Mouse (Mus musculus) kidney, embryonic 14.5 days (tissue): ENCODE measurements around the gene Plekhm3. TPM values are rescaled to one million over a fixed set of nuclear protein-coding genes. Genes with fewer than 3 reads are reported as not detected.

Source experiments
- ATAC-seq: fragments of 200-750 bp; cut with Nextera tagmentation; 2 replicates; pipeline ENCODE4 v1.8.0; 2017; ENCODE audit warnings: moderate number of reproducible peaks, mild to moderate bottlenecking, moderate TSS enrichment, moderate library complexity; ENCODE audit not compliant: low FRiP score, low TSS enrichment
- H3K27ac ChIP-seq: fragments of 300-500 bp; sonication (generic); 2 replicates; pipeline ENCODE4 v1.5.1; 2014; ENCODE audit warnings: low read depth, mild to moderate bottlenecking, low read length, moderate library complexity, mixed read lengths
- H3K27me3 ChIP-seq: fragments of 300-500 bp; sonication (generic); 2 replicates; pipeline ENCODE4 v1.6.1; 2014; ENCODE audit warnings: mild to moderate bottlenecking, low read length; ENCODE audit not compliant: control insufficient read depth, insufficient read depth
- H3K36me3 ChIP-seq: fragments of 300-500 bp; sonication (generic); 2 replicates; pipeline ENCODE4 v1.6.1; 2014; ENCODE audit warnings: low read length, mixed read lengths; ENCODE audit not compliant: control insufficient read depth, insufficient read depth
- H3K4me1 ChIP-seq: fragments of 300-500 bp; sonication (generic); 2 replicates; pipeline ENCODE4 v1.6.1; 2014; ENCODE audit warnings: low read length, mixed read lengths; ENCODE audit not compliant: control insufficient read depth, insufficient read depth
- H3K4me2 ChIP-seq: fragments of 300-500 bp; sonication (generic); replicated peaks from 2 replicates; pipeline ENCODE4 v1.6.1; 2014; ENCODE audit warnings: low read depth, mild to moderate bottlenecking, low read length
- H3K4me3 ChIP-seq: fragments of 300-500 bp; sonication (generic); 2 replicates; pipeline ENCODE4 v1.5.1; 2014; ENCODE audit warnings: mild to moderate bottlenecking, low read length
- H3K9ac ChIP-seq: fragments of 300-500 bp; sonication (generic); 2 replicates; pipeline ENCODE4 v1.6.1; 2014; ENCODE audit warnings: low read depth, mild to moderate bottlenecking, low read length, moderate library complexity
- H3K9me3 ChIP-seq: fragments of 300-500 bp; sonication (generic); 2 replicates; pipeline ENCODE4 v1.6.1; 2016; ENCODE audit warnings: low read length; ENCODE audit not compliant: control insufficient read depth
- WGBS: fragments of 180-500 bp; shearing (Covaris S2); extraction: QIAGEN DNeasy Blood & Tissue Kit; methylation state at CpG from one replicate; pipeline ENCODE4 v1.1.7; 2014; 5-methylcytosine and 5-hydroxymethylcytosine counted together
- polyA plus RNA-seq: library from polyadenylated mRNA; unstranded; fragments of >200 nt; fragmentation: Nextera tagmentation; extraction: Ambion mirVana; gene quantifications from 2 replicates; pipeline ENCODE4 v1.2.1, GENCODE M21; 2014

Gene Plekhm3
- polyA plus RNA-seq, 1 experiment from 2014 or later = 7.0 TPM

- H3K27me3 ChIP-seq = no peaks in the 10 kb centered on the region
- no peaks in the 10 kb centered on the region for H3K36me3 ChIP-seq
- H3K9me3 ChIP-seq = no peaks in the 10 kb centered on the region
- no peak overlapping the region for H3K4me3 ChIP-seq
- 63% methylated on average over 5 of the region's 5 CpGs for WGBS
- H3K4me1 ChIP-seq = 0 out of 2 replicates have a peak, but pooled peaks cover 4% of the 10 kb centered on the region
- no peak for ATAC-seq
- H3K9ac ChIP-seq = no peak overlapping the region
- no peak overlapping the region for H3K27ac ChIP-seq
- H3K4me2 ChIP-seq = no peak overlapping the region
Measured at GRCm38 (mm10) chr1:64853738-64854730, 102.6 kb downstream of the Plekhm3 start.

GRCm38 (mm10) chr1:64853244-64853643, 103.4 kb downstream of the Plekhm3 start:
- H3K27ac ChIP-seq = no peak overlapping the region
- no peak overlapping the region for H3K9ac ChIP-seq
- 90% methylated on average over 2 of the region's 2 CpGs for WGBS
- ATAC-seq = no peak
- H3K4me1 ChIP-seq = 0 out of 2 replicates have a peak, but pooled peaks cover 10% of the 10 kb centered on the region
- H3K9me3 ChIP-seq = no peaks in the 10 kb centered on the region
- no peak overlapping the region for H3K4me3 ChIP-seq
- H3K36me3 ChIP-seq = no peaks in the 10 kb centered on the region
- H3K27me3 ChIP-seq = no peaks in the 10 kb centered on the region
- H3K4me2 ChIP-seq = no peak overlapping the region

GRCm38 (mm10) chr1:64852272-64852671, 104.4 kb downstream of the Plekhm3 start:
- no peak overlapping the region for H3K4me3 ChIP-seq
- H3K27ac ChIP-seq = no peak overlapping the region
- 54% methylated on average over 2 of the region's 2 CpGs for WGBS
- ATAC-seq = peak; percentile 82; the same call in 1 of the 2 replicates
- H3K9me3 ChIP-seq = no peaks in the 10 kb centered on the region
- no peaks in the 10 kb centered on the region for H3K27me3 ChIP-seq
- no peak overlapping the region for H3K4me2 ChIP-seq
- H3K9ac ChIP-seq = no peak overlapping the region
- H3K4me1 ChIP-seq = 0 out of 2 replicates have a peak, but pooled peaks cover 10% of the 10 kb centered on the region
- no peaks in the 10 kb centered on the region for H3K36me3 ChIP-seq

GRCm38 (mm10) chr1:64850345-64850744, 106.3 kb downstream of the Plekhm3 start:
- H3K9me3 ChIP-seq = no peaks in the 10 kb centered on the region
- no peak for ATAC-seq
- H3K4me1 ChIP-seq = peaks cover 17% of the 10 kb centered on the region; the same call in 1 of the 2 replicates
- H3K9ac ChIP-seq = no peak overlapping the region
- WGBS = 91% methylated on average over 2 of the region's 2 CpGs
- no peaks in the 10 kb centered on the region for H3K36me3 ChIP-seq
- H3K4me2 ChIP-seq = no peak overlapping the region
- no peaks in the 10 kb centered on the region for H3K27me3 ChIP-seq
- no peak overlapping the region for H3K27ac ChIP-seq
- H3K4me3 ChIP-seq = no peak overlapping the region

- ATAC-seq = no peak
- Histone ChIP-seq H3K4me3 (no peak overlapping the region), H3K4me2 (no peak overlapping the region), H3K36me3 (no peaks in the 10 kb centered on the region), H3K27me3 (no peaks in the 10 kb centered on the region), H3K9me3 (no peaks in the 10 kb centered on the region), H3K27ac (no peak overlapping the region), H3K9ac (no peak overlapping the region), H3K4me1 (peaks cover 25% of the 10 kb centered on the region; the same call in 1 of the 2 replicates)
- WGBS = 53% methylated on average over 1 of the region's 1 CpGs
Measured at GRCm38 (mm10) chr1:64848996-64849395, 107.6 kb downstream of the Plekhm3 start.

GRCm38 (mm10) chr1:64848081-64848480, 108.5 kb downstream of the Plekhm3 start:
- H3K27me3 ChIP-seq = no peaks in the 10 kb centered on the region
- H3K4me2 ChIP-seq = no peak overlapping the region
- ATAC-seq = no peak
- 78% methylated on average over 7 of the region's 7 CpGs for WGBS
- no peak overlapping the region for H3K9ac ChIP-seq
- no peaks in the 10 kb centered on the region for H3K9me3 ChIP-seq
- H3K27ac ChIP-seq = no peak overlapping the region
- peaks cover 29% of the 10 kb centered on the region; the same call in 1 of the 2 replicates for H3K4me1 ChIP-seq
- no peak overlapping the region for H3K4me3 ChIP-seq
- H3K36me3 ChIP-seq = no peaks in the 10 kb centered on the region

GRCm38 (mm10) chr1:64847565-64847964, 109.1 kb downstream of the Plekhm3 start:
- Histone ChIP-seq H3K4me1 (peaks cover 29% of the 10 kb centered on the region; the same call in 1 of the 2 replicates), H3K9ac (no peak overlapping the region), H3K9me3 (no peaks in the 10 kb centered on the region), H3K4me3 (no peak overlapping the region), H3K4me2 (no peak overlapping the region), H3K27me3 (no peaks in the 10 kb centered on the region), H3K36me3 (no peaks in the 10 kb centered on the region), H3K27ac (no peak overlapping the region)
- ATAC-seq = no peak

GRCm38 (mm10) chr1:64844978-64845377, 111.6 kb downstream of the Plekhm3 start:
- Histone ChIP-seq H3K27me3 (no peaks in the 10 kb centered on the region), H3K36me3 (no peaks in the 10 kb centered on the region), H3K4me2 (no peak overlapping the region), H3K9me3 (no peaks in the 10 kb centered on the region), H3K4me1 (peaks cover 26% of the 10 kb centered on the region; the same call in 1 of the 2 replicates), H3K9ac (no peak overlapping the region), H3K4me3 (no peak overlapping the region), H3K27ac (no peak overlapping the region)
- WGBS = 74% methylated on average over 3 of the region's 3 CpGs
- no peak for ATAC-seq
